Comparison of ENCODE assay signal across 18 mouse cellular contexts in genomic region chr1:133611436-133611835, GRCm38 (mm10). TPM values are rescaled to one million over a fixed set of nuclear protein-coding genes. Genes with fewer than 3 reads are reported as not detected.
"Had no signal": no experiment of that assay in that cellular context is flagged by ENCODE, and none has a peak within 500 bp of the region (broad histone marks: within the 10 kb centered on the region; RNA-seq: fewer than 3 reads in every experiment).

No protein-coding gene starts in this region.

- H3K4me1 ChIP-seq: stomach, embryonic 15.5 days had no signal

- H3K27ac ChIP-seq: lung, embryonic 15.5 days; macrophage; midbrain, embryonic 13.5 days; midbrain, embryonic 15.5 days; neural tube, embryonic 12.5 days; stomach, embryonic 15.5 days; stomach, postnatal 0 days had no signal

- DNase-seq: lung, adult 2 months; lung, postnatal 14 days; lung, postnatal 36 days; right cerebral cortex, postnatal 14 days; thymus, adult 2 months; thymus, postnatal 25 days; thymus, postnatal 4 days had no signal

- H3K4me3 ChIP-seq: lung, embryonic 15.5 days; megakaryocyte, embryonic 14.5 days; midbrain, embryonic 13.5 days; midbrain, embryonic 15.5 days; neural tube, embryonic 12.5 days; stomach, embryonic 15.5 days had no signal

- ATAC-seq: lung, postnatal 0 days; midbrain, embryonic 13.5 days had no signal

- H3K9me3 ChIP-seq: lung, embryonic 15.5 days; megakaryocyte, embryonic 14.5 days; midbrain, embryonic 13.5 days; midbrain, embryonic 15.5 days; neural tube, embryonic 12.5 days; stomach, embryonic 15.5 days had no signal

- H3K9ac ChIP-seq: lung, embryonic 15.5 days; midbrain, embryonic 13.5 days; midbrain, embryonic 15.5 days; neural tube, embryonic 12.5 days; stomach, embryonic 15.5 days had no signal

- H3K27me3 ChIP-seq: lung, embryonic 15.5 days; megakaryocyte, embryonic 14.5 days; midbrain, embryonic 13.5 days; midbrain, embryonic 15.5 days; neural tube, embryonic 12.5 days; stomach, embryonic 15.5 days had no signal

- H3K4me2 ChIP-seq: lung, embryonic 15.5 days; midbrain, embryonic 11.5 days; midbrain, embryonic 13.5 days; midbrain, embryonic 15.5 days; neural tube, embryonic 12.5 days; stomach, embryonic 15.5 days had no signal

RNA-seq across cellular contexts. Expression of gene Zbed6, which starts 49.2 kb away (rescaled TPM):
- polyA plus RNA-seq: lung, embryonic 15.5 days; lung, postnatal 0 days; midbrain, embryonic 11.5 days; midbrain, embryonic 13.5 days; midbrain, embryonic 15.5 days; neural tube, embryonic 12.5 days; neural tube, embryonic 14.5 days; stomach, embryonic 15.5 days; stomach, postnatal 0 days had no signal
